Mouse (Mus musculus) forebrain, embryonic 13.5 days (tissue): ENCODE measurements at regions not wholly inside any gene's neighbourhood (a gene's known extent, or its start where the extent isn't known, plus 50 kb on each side); places are given as distances from the start of the nearest gene placed in this dataset.

ENCODE experiments used
- ATAC-seq: fragments of 200-750 bp; cut with Nextera tagmentation; 2 replicates; pipeline ENCODE4 v1.8.0; 2017
- H3K27ac ChIP-seq: fragments of 300-500 bp; sonication (generic); 2 replicates; pipeline ENCODE4 v1.5.1; 2015; ENCODE audit warnings: inconsistent platforms, mild to moderate bottlenecking, moderate library complexity
- H3K27me3 ChIP-seq: fragments of 300-500 bp; sonication (generic); 2 replicates; pipeline ENCODE4 v1.6.1; 2015; ENCODE audit warnings: mild to moderate bottlenecking, inconsistent platforms
- H3K36me3 ChIP-seq: fragments of 300-500 bp; sonication (generic); 2 replicates; pipeline ENCODE4 v1.6.1; 2015; ENCODE audit warnings: mild to moderate bottlenecking, inconsistent platforms; ENCODE audit not compliant: poor library complexity, severe bottlenecking
- H3K4me1 ChIP-seq: fragments of 300-500 bp; sonication (generic); 2 replicates; pipeline ENCODE4 v1.6.1; 2015; ENCODE audit warnings: inconsistent platforms
- H3K4me2 ChIP-seq: fragments of 300-500 bp; sonication (generic); 2 replicates; pipeline ENCODE4 v1.6.1; 2015; ENCODE audit warnings: inconsistent platforms, mild to moderate bottlenecking, moderate library complexity
- H3K4me3 ChIP-seq: fragments of 300-500 bp; sonication (generic); 2 replicates; pipeline ENCODE4 v1.5.1; 2015; ENCODE audit warnings: mild to moderate bottlenecking, inconsistent platforms
- H3K9ac ChIP-seq: fragments of 300-500 bp; sonication (generic); 2 replicates; pipeline ENCODE4 v1.6.1; 2015; ENCODE audit warnings: mild to moderate bottlenecking, inconsistent platforms
- H3K9me3 ChIP-seq: fragments of 300-500 bp; sonication (generic); replicated peaks from 2 replicates; pipeline ENCODE4 v1.6.1; 2016; ENCODE audit warnings: inconsistent platforms
- WGBS: fragments of 180-500 bp; shearing (Covaris S2); methylation state at CpG from one replicate; pipeline ENCODE4 v1.1.7; 2015; 5-methylcytosine and 5-hydroxymethylcytosine counted together

GRCm38 (mm10) chr2:95232135-95232772 lies 794.3 kb upstream of the Api5 start:
- H3K4me2 ChIP-seq = peak overlapping the region; percentile 62
- peak; percentile 93 for ATAC-seq
- no peaks in the 10 kb centered on the region for H3K9me3 ChIP-seq
- H3K27ac ChIP-seq = no peak overlapping the region
- no peaks in the 10 kb centered on the region for H3K27me3 ChIP-seq
- H3K9ac ChIP-seq = no peak overlapping the region
- H3K4me3 ChIP-seq = peak overlapping the region; percentile 32
- H3K4me1 ChIP-seq = peaks cover 10% of the 10 kb centered on the region
- 2% methylated on average over 15 of the region's 15 CpGs for WGBS
- no peaks in the 10 kb centered on the region for H3K36me3 ChIP-seq

DNA sequence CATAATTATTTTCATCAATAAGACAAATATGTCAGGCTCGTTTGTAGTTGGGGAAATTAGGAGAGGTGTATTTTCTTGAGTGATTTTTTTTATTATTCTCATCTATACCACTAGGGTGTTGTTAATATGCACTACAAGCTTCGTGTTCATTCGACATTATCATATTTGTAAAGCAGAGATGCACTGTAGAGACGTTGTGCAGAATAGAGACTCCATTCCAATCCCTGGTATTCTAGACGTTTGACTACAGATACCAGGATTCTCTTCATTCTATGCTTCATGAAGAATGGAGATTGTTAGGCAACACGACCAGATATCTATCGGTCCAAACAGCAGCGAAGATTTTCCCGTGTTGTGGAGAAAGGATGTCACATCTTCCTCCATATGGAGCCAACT lies 793.8 kb upstream of the Api5 start:
- H3K4me3 ChIP-seq = no peak overlapping the region
- 30% methylated on average over 9 of the region's 9 CpGs for WGBS

DNA sequence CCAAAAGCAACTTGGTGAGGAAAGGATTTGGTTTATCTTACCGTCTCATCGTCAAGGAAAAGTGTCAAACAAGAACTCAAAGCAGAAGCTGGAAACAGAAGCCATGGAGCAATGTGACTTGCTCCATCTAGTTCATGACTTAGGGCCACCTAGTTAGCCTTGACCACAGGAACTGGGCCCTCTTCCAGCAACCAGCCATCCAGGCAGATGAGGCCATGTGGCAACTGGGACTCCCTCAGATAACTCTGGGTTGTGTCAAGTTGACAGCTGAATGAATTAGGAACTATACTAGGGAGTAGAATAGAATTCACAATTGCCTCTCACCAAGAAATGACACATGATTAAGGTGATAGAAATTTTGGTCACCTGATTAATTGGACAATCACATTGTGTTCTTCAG lies 791.5 kb upstream of the Api5 start:
- no peak for ATAC-seq
- 98% methylated on average over 2 of the region's 2 CpGs for WGBS

More for the DNA sequence above, 793.8 kb upstream of the Api5 start:
- Histone ChIP-seq H3K4me2 (peak overlapping the region; percentile 62), H3K36me3 (no peaks in the 10 kb centered on the region), H3K9me3 (no peaks in the 10 kb centered on the region), H3K4me1 (peaks cover 10% of the 10 kb centered on the region), H3K27me3 (no peaks in the 10 kb centered on the region), H3K9ac (no peak overlapping the region), H3K27ac (no peak overlapping the region)
- ATAC-seq = peak; percentile 23; the same call in 1 of the 2 replicates

GRCm38 (mm10) chr2:95210216-95210941 lies 772.4 kb upstream of the Api5 start:
- Histone ChIP-seq H3K27me3 (no peaks in the 10 kb centered on the region), H3K36me3 (no peaks in the 10 kb centered on the region), H3K27ac (no peak overlapping the region), H3K4me1 (no peaks in the 10 kb centered on the region), H3K9ac (no peak overlapping the region), H3K4me3 (no peak overlapping the region), H3K4me2 (no peak overlapping the region), H3K9me3 (no peaks in the 10 kb centered on the region)
- no peak for ATAC-seq
- 78% methylated on average over 4 of the region's 4 CpGs for WGBS

More for the DNA sequence above, 791.5 kb upstream of the Api5 start:
- H3K4me1 ChIP-seq = peaks cover 10% of the 10 kb centered on the region
- H3K9me3 ChIP-seq = no peaks in the 10 kb centered on the region
- H3K27me3 ChIP-seq = no peaks in the 10 kb centered on the region
- H3K36me3 ChIP-seq = no peaks in the 10 kb centered on the region
- H3K4me2 ChIP-seq = no peak overlapping the region
- H3K4me3 ChIP-seq = no peak overlapping the region
- H3K27ac ChIP-seq = no peak overlapping the region
- no peak overlapping the region for H3K9ac ChIP-seq
